Mouse (Mus musculus): Measurements from ENCODE around the gene As3mt. TPM values are rescaled to one million over a fixed set of nuclear protein-coding genes. Genes with fewer than 3 reads are reported as not detected.
A peak's percentile ranks its signal among the peaks of the same experiment; 100 is the strongest.

As3mt gene
- 45.6 and 47.0 TPM in 2 replicates for polyA plus RNA-seq (2015; fragmentation: Nextera tagmentation; extraction: Ambion mirVana)

- Histone ChIP-seq H3K27ac (peak within 1 kb of the TSS; percentile 51), H3K27me3 (no peaks in the 10 kb centered on the region), H3K4me3 (replicated peaks) (peak within 1 kb of the TSS; percentile 54), H3K4me2 (peak within 1 kb of the TSS; percentile 75), H3K4me1 (peaks cover 19% of the 10 kb centered on the region), H3K9ac (peak within 1 kb of the TSS; percentile 45), H3K36me3 (peaks cover 10% of the 10 kb centered on the region; the same call in 1 of the 2 replicates), H3K9me3 (replicated peaks) (no peaks in the 10 kb centered on the region)
- 8% methylated on average over 31 of the region's 31 CpGs for WGBS
- ATAC-seq (replicated peaks; ENCODE audit: low FRiP score) = peak; percentile 73
Measured at GRCm38 (mm10) chr19:46707296-46708151, at the start of gene As3mt. Gene As3mt, plus strand, starts transcription at chr19:46707458.

- WGBS = 96% methylated on average over 7 of the region's 7 CpGs
- Histone ChIP-seq H3K4me2 (no peak overlapping the region), H3K36me3 (peaks cover 41% of the 10 kb centered on the region), H3K27me3 (no peaks in the 10 kb centered on the region), H3K4me3 (replicated peaks) (no peak overlapping the region), H3K9me3 (replicated peaks) (no peaks in the 10 kb centered on the region), H3K4me1 (peaks cover 9% of the 10 kb centered on the region), H3K27ac (no peak overlapping the region), H3K9ac (no peak overlapping the region)
- ATAC-seq (replicated peaks; ENCODE audit: low FRiP score) = no peak
Measured at GRCm38 (mm10) chr19:46658348-46658747, 48.9 kb upstream of the As3mt start.

GRCm38 (mm10) chr19:46658851-46659250 is 48.4 kb upstream of the As3mt start:
- 82% methylated on average over 9 of the region's 9 CpGs for WGBS
- peaks cover 36% of the 10 kb centered on the region for H3K36me3 ChIP-seq
- no peak for ATAC-seq (replicated peaks; ENCODE audit: low FRiP score)
- H3K4me3 ChIP-seq (replicated peaks) = no peak overlapping the region
- no peak overlapping the region for H3K9ac ChIP-seq
- H3K4me2 ChIP-seq = no peak overlapping the region
- H3K9me3 ChIP-seq (replicated peaks) = no peaks in the 10 kb centered on the region
- H3K27me3 ChIP-seq = no peaks in the 10 kb centered on the region
- H3K4me1 ChIP-seq = peaks cover 9% of the 10 kb centered on the region
- no peak overlapping the region for H3K27ac ChIP-seq

GRCm38 (mm10) chr19:46661511-46661910 is 45.7 kb upstream of the As3mt start:
- no peaks in the 10 kb centered on the region for H3K27me3 ChIP-seq
- no peak overlapping the region for H3K27ac ChIP-seq
- H3K4me3 ChIP-seq (replicated peaks) = no peak overlapping the region
- H3K9me3 ChIP-seq (replicated peaks) = no peaks in the 10 kb centered on the region
- H3K9ac ChIP-seq = no peak overlapping the region
- no peak overlapping the region for H3K4me2 ChIP-seq
- no peak for ATAC-seq (replicated peaks; ENCODE audit: low FRiP score)
- H3K4me1 ChIP-seq = peaks cover 9% of the 10 kb centered on the region
- peaks cover 9% of the 10 kb centered on the region for H3K36me3 ChIP-seq
- WGBS = 31% methylated on average over 4 of the region's 4 CpGs

GRCm38 (mm10) chr19:46662214-46662613 is 45.0 kb upstream of the As3mt start:
- peaks cover 9% of the 10 kb centered on the region for H3K4me1 ChIP-seq
- 80% methylated on average over 8 of the region's 8 CpGs for WGBS
- no peaks in the 10 kb centered on the region for H3K27me3 ChIP-seq
- H3K9me3 ChIP-seq (replicated peaks) = no peaks in the 10 kb centered on the region
- H3K36me3 ChIP-seq = peaks cover 2% of the 10 kb centered on the region
- no peak for ATAC-seq (replicated peaks; ENCODE audit: low FRiP score)
- H3K4me2 ChIP-seq = no peak overlapping the region
- no peak overlapping the region for H3K27ac ChIP-seq
- H3K4me3 ChIP-seq (replicated peaks) = no peak overlapping the region
- no peak overlapping the region for H3K9ac ChIP-seq

- Histone ChIP-seq H3K4me2 (no peak overlapping the region), H3K9me3 (replicated peaks) (no peaks in the 10 kb centered on the region), H3K4me1 (peaks cover 9% of the 10 kb centered on the region), H3K27ac (no peak overlapping the region), H3K9ac (no peak overlapping the region), H3K27me3 (no peaks in the 10 kb centered on the region), H3K4me3 (replicated peaks) (no peak overlapping the region), H3K36me3 (no peaks in the 10 kb centered on the region)
- ATAC-seq (replicated peaks; ENCODE audit: low FRiP score) = no peak
- 78% methylated on average over 6 of the region's 6 CpGs for WGBS
Measured at GRCm38 (mm10) chr19:46662784-46663183, 44.5 kb upstream of the As3mt start.

- no peaks in the 10 kb centered on the region for H3K27me3 ChIP-seq
- WGBS = 62% methylated on average over 7 of the region's 7 CpGs
- H3K9me3 ChIP-seq (replicated peaks) = no peaks in the 10 kb centered on the region
- no peak overlapping the region for H3K9ac ChIP-seq
- peaks cover 9% of the 10 kb centered on the region for H3K4me1 ChIP-seq
- ATAC-seq (replicated peaks; ENCODE audit: low FRiP score) = no peak
- H3K27ac ChIP-seq = no peak overlapping the region
- no peak overlapping the region for H3K4me3 ChIP-seq (replicated peaks)
- H3K36me3 ChIP-seq = no peaks in the 10 kb centered on the region
- no peak overlapping the region for H3K4me2 ChIP-seq
Measured at GRCm38 (mm10) chr19:46665474-46665873, 41.8 kb upstream of the As3mt start.

GRCm38 (mm10) chr19:46667300-46667699 is 40.0 kb upstream of the As3mt start:
- Histone ChIP-seq H3K27me3 (peaks cover 11% of the 10 kb centered on the region), H3K9ac (no peak overlapping the region), H3K27ac (no peak overlapping the region), H3K4me1 (0 out of 2 replicates have a peak, but pooled peaks cover under 1% of the 10 kb centered on the region), H3K4me2 (no peak overlapping the region), H3K9me3 (replicated peaks) (no peaks in the 10 kb centered on the region), H3K36me3 (no peaks in the 10 kb centered on the region), H3K4me3 (replicated peaks) (no peak overlapping the region)
- no peak for ATAC-seq (replicated peaks; ENCODE audit: low FRiP score)
- WGBS = 40% methylated on average over 11 of the region's 11 CpGs

- H3K4me3 ChIP-seq (replicated peaks) = no peak overlapping the region
- 91% methylated on average over 10 of the region's 10 CpGs for WGBS
- no peaks in the 10 kb centered on the region for H3K9me3 ChIP-seq (replicated peaks)
- no peak overlapping the region for H3K4me2 ChIP-seq
- H3K9ac ChIP-seq = no peak overlapping the region
- no peaks in the 10 kb centered on the region for H3K36me3 ChIP-seq
- no peak for ATAC-seq (replicated peaks; ENCODE audit: low FRiP score)
- no peak overlapping the region for H3K27ac ChIP-seq
- peaks cover 11% of the 10 kb centered on the region for H3K27me3 ChIP-seq
- H3K4me1 ChIP-seq = no peaks in the 10 kb centered on the region
Measured at GRCm38 (mm10) chr19:46668263-46668662, 39.0 kb upstream of the As3mt start.

- Histone ChIP-seq H3K36me3 (no peaks in the 10 kb centered on the region), H3K9me3 (replicated peaks) (no peaks in the 10 kb centered on the region), H3K4me2 (no peak overlapping the region), H3K27ac (no peak overlapping the region), H3K4me3 (replicated peaks) (no peak overlapping the region), H3K4me1 (no peaks in the 10 kb centered on the region), H3K9ac (no peak overlapping the region), H3K27me3 (peaks cover 11% of the 10 kb centered on the region)
- WGBS = 87% methylated on average over 5 of the region's 5 CpGs
- no peak for ATAC-seq (replicated peaks; ENCODE audit: low FRiP score)
Measured at GRCm38 (mm10) chr19:46669802-46670201, 37.5 kb upstream of the As3mt start.

GRCm38 (mm10) chr19:46670691-46671090 is 36.6 kb upstream of the As3mt start:
- H3K36me3 ChIP-seq = no peaks in the 10 kb centered on the region
- no peaks in the 10 kb centered on the region for H3K9me3 ChIP-seq (replicated peaks)
- H3K27me3 ChIP-seq = peaks cover 11% of the 10 kb centered on the region
- no peaks in the 10 kb centered on the region for H3K4me1 ChIP-seq
- H3K4me3 ChIP-seq (replicated peaks) = no peak overlapping the region
- no peak overlapping the region for H3K4me2 ChIP-seq
- H3K9ac ChIP-seq = no peak overlapping the region
- H3K27ac ChIP-seq = no peak overlapping the region
- 0 out of 2 replicates have a peak, but pooled peaks have one; percentile 22 for ATAC-seq (replicated peaks; ENCODE audit: low FRiP score)
- WGBS = 29% methylated on average over 13 of the region's 13 CpGs

- WGBS = 47% methylated on average over 5 of the region's 5 CpGs
- ATAC-seq (replicated peaks; ENCODE audit: low FRiP score) = no peak
Measured at GRCm38 (mm10) chr19:46672766-46673418, 34.4 kb upstream of the As3mt start, which contains the start of gene Cyp17a1. Gene Cyp17a1, minus strand, starts transcription at chr19:46673172.

More at GRCm38 (mm10) chr19:46672766-46673418, 34.4 kb upstream of the As3mt start, which contains the start of gene Cyp17a1:
- no peak within 1 kb of the TSS for H3K4me2 ChIP-seq
- H3K4me1 ChIP-seq = no peaks in the 10 kb centered on the region
- no peak within 1 kb of the TSS for H3K9ac ChIP-seq
- H3K4me3 ChIP-seq (replicated peaks) = no peak within 1 kb of the TSS
- peaks cover 11% of the 10 kb centered on the region for H3K27me3 ChIP-seq
- H3K36me3 ChIP-seq = no peaks in the 10 kb centered on the region
- H3K9me3 ChIP-seq (replicated peaks) = no peaks in the 10 kb centered on the region
- no peak within 1 kb of the TSS for H3K27ac ChIP-seq
